18 mouse cellular contexts compared by ENCODE assay signal in genomic region chr16:92239812-92240211, GRCm38 (mm10). TPM values are rescaled to one million over a fixed set of nuclear protein-coding genes. Genes with fewer than 3 reads are reported as not detected.
DNase-seq lines count a peak whose midpoint lies in the region; TF ChIP-seq lines count a peak whose summit lies in the region.
"Had no signal": no experiment of that assay in that cellular context is flagged by ENCODE, and none has a peak within 500 bp of the region (broad histone marks: within the 10 kb centered on the region; RNA-seq: fewer than 3 reads in every experiment).

No protein-coding gene starts in this region.

- H3K36me3 ChIP-seq in thymus, adult 2 months (ENCODE audit: control insufficient read depth, insufficient read depth, low read length), result no peaks in the 10 kb centered on the region
- H3K36me3 ChIP-seq: embryonic facial prominence, embryonic 12.5 days; heart, embryonic 12.5 days; hindbrain, embryonic 10.5 days; hindbrain, embryonic 15.5 days had no signal

- peak; percentile 10 for DNase-seq in thymus, postnatal 0 days (ENCODE audit: low spot score)
- no peak for DNase-seq in thymus, adult 2 months
- peak; percentile 37 for DNase-seq in 416B (ENCODE audit: low read depth)
- DNase-seq in MEL-GATA-1-ER (ENCODE audit: extremely low read depth, low read depth), result peak; percentile 82
- peak; percentile 5 for DNase-seq in induced T-regulatory cell, adult 2 months (ENCODE audit: low read depth)
- DNase-seq in embryo, embryonic 11 days, result no peak
- DNase-seq in adipocyte (ENCODE audit: low spot score), result no peak
- no peak for DNase-seq in right cerebral cortex, adult 18-20 months
- DNase-seq: adrenal gland, postnatal 14 days; cerebellum, adult 2 months; cerebellum, postnatal 10 days; gastrocnemius, postnatal 14 days had no signal

- WGBS in thymus, adult 2 months, result 19% methylated on average over 5 of the region's 5 CpGs

- no peaks in the 10 kb centered on the region for H3K27me3 ChIP-seq in thymus, adult 2 months (ENCODE audit: control insufficient read depth, insufficient read depth, low read length)
- H3K27me3 ChIP-seq: embryonic facial prominence, embryonic 12.5 days; heart, embryonic 12.5 days; hindbrain, embryonic 15.5 days had no signal

- TF ChIP-seq CTCF in thymus, adult 2 months (IDR thresholded peaks at IDR 0.05; ENCODE audit: borderline replicate concordance, control insufficient read depth, extremely low read depth, insufficient read depth, low read length, poor library complexity), result no peak

- TF ChIP-seq POLR2A in thymus, adult 2 months (IDR thresholded peaks at IDR 0.05; ENCODE audit: control insufficient read depth, extremely low read depth, insufficient read depth, low read length, poor library complexity), result no peak

- no peak overlapping the region for H3K27ac ChIP-seq in thymus, adult 2 months (ENCODE audit: control insufficient read depth, insufficient read depth, low read length)
- H3K27ac ChIP-seq: embryonic facial prominence, embryonic 12.5 days; hindbrain, embryonic 10.5 days; hindbrain, embryonic 15.5 days had no signal

- H3K4me1 ChIP-seq in thymus, adult 2 months (replicated peaks; ENCODE audit: control insufficient read depth, insufficient read depth, low read length), result no peaks in the 10 kb centered on the region

- H3K4me3 ChIP-seq in thymus, adult 2 months (ENCODE audit: control insufficient read depth, insufficient read depth, low read length), result no peak overlapping the region
- H3K4me3 ChIP-seq: embryonic facial prominence, embryonic 12.5 days; heart, embryonic 12.5 days; hindbrain, embryonic 10.5 days; hindbrain, embryonic 15.5 days had no signal

RNA-seq across cellular contexts. Expression of gene Kcne2, which starts 52.4 kb away (rescaled TPM):
- 0.13 TPM in 1 of 2 replicates, not detected in the other for polyA plus RNA-seq in thymus, postnatal 0 days (2015; fragmentation: Nextera tagmentation; extraction: Ambion mirVana)
- 0.15 TPM in 1 of 2 replicates, not detected in the other for polyA plus RNA-seq in thymus, adult 2 months (2012; rRNA removed)
- polyA plus RNA-seq: gonadal fat pad, adult 2 months; inflammation-experienced regulatory T-cells, adult 6 months had no signal

Comparison
In these comparisons a context has a peak if more than half of its experiments do, and no peak if none do; other contexts are left out.
1. DNase-seq: peak in thymus, postnatal 0 days (single experiment), 416B (single experiment), MEL-GATA-1-ER (single experiment) and induced T-regulatory cell, adult 2 months (single experiment); none in thymus, adult 2 months (single experiment), embryo, embryonic 11 days (single experiment), adipocyte (single experiment) and right cerebral cortex, adult 18-20 months (single experiment).